Comparison of ENCODE assay signal across 8 mouse cellular contexts in genomic region chr9:20878041-20878709, GRCm38 (mm10). TPM values are rescaled to one million over a fixed set of nuclear protein-coding genes. Genes with fewer than 3 reads are reported as not detected.
DNase-seq lines count a peak whose midpoint lies in the region; ATAC-seq and TF ChIP-seq lines count a peak whose summit lies in the region.

No protein-coding gene starts in this region.

- peak; percentile 100 for DNase-seq in 3134 (ENCODE audit: extremely low read depth, insufficient read length, low spot score)
- DNase-seq in adrenal gland, postnatal 36 days = peak; percentile 100
- DNase-seq in heart, adult 18-20 months = peak; percentile 99 to 100
- peak; percentile 100 for DNase-seq in kidney, adult 2 months
- DNase-seq in spleen, adult 2 months (ENCODE audit: low read depth in 1 of 2, low spot score in 2 of 2) = peak; percentile 97 to 99

- H3K36me3 ChIP-seq in embryonic facial prominence, embryonic 13.5 days = no peaks in the 10 kb centered on the region
- H3K36me3 ChIP-seq in kidney, adult 2 months (ENCODE audit: control insufficient read depth, insufficient read depth, low read length) = no peaks in the 10 kb centered on the region
- no peaks in the 10 kb centered on the region for H3K36me3 ChIP-seq in limb, embryonic 12.5 days
- H3K36me3 ChIP-seq in midbrain, embryonic 15.5 days (replicated peaks) = no peaks in the 10 kb centered on the region
- peaks cover 5% of the 10 kb centered on the region for H3K36me3 ChIP-seq in spleen, adult 2 months (ENCODE audit: control insufficient read depth, insufficient read depth, low read length)

- TF ChIP-seq POLR2A in kidney, adult 2 months (IDR thresholded peaks at IDR 0.05; ENCODE audit: low read depth, low read length) = peak; percentile 62
- TF ChIP-seq POLR2A in spleen, adult 2 months (IDR thresholded peaks at IDR 0.05; ENCODE audit: low read depth, low read length) = peak; percentile 29

- peak; percentile 81 for TF ChIP-seq CTCF in kidney, adult 2 months (conservative IDR thresholded peaks at IDR 0.05; ENCODE audit: insufficient read depth, insufficient read length, low read depth, low read length)
- peak; percentile 68; the same call in 1 of the 2 replicates for TF ChIP-seq CTCF in spleen, adult 2 months (IDR thresholded peaks at IDR 0.05; ENCODE audit: extremely low read depth, insufficient read depth, insufficient read length, insufficient replicate concordance)

- H3K9me3 ChIP-seq in embryonic facial prominence, embryonic 13.5 days = no peaks in the 10 kb centered on the region
- no peaks in the 10 kb centered on the region for H3K9me3 ChIP-seq in limb, embryonic 12.5 days
- no peaks in the 10 kb centered on the region for H3K9me3 ChIP-seq in midbrain, embryonic 15.5 days

- H3K4me1 ChIP-seq in embryonic facial prominence, embryonic 13.5 days = peaks cover 7% of the 10 kb centered on the region
- no peaks in the 10 kb centered on the region for H3K4me1 ChIP-seq in kidney, adult 2 months (ENCODE audit: control insufficient read depth, insufficient read depth, low read length)
- H3K4me1 ChIP-seq in limb, embryonic 12.5 days (replicated peaks) = 0 out of 2 replicates have a peak, but pooled peaks cover 3% of the 10 kb centered on the region
- peaks cover 20% of the 10 kb centered on the region for H3K4me1 ChIP-seq in midbrain, embryonic 15.5 days
- H3K4me1 ChIP-seq in spleen, adult 2 months (ENCODE audit: control insufficient read depth, insufficient read depth, insufficient read length) = 0 out of 2 replicates have a peak, but pooled peaks cover 4% of the 10 kb centered on the region

- H3K4me2 ChIP-seq in embryonic facial prominence, embryonic 13.5 days = peak overlapping the region; percentile 66
- peak overlapping the region; percentile 63 for H3K4me2 ChIP-seq in limb, embryonic 12.5 days
- H3K4me2 ChIP-seq in midbrain, embryonic 15.5 days = peak overlapping the region; percentile 72

- WGBS in embryonic facial prominence, embryonic 13.5 days = under 1% methylated on average over 69 of the region's 69 CpGs
- under 1% methylated on average over 69 of the region's 69 CpGs for whole genome bisulfite sequencing in kidney, adult 2 months
- WGBS in limb, embryonic 12.5 days = under 1% methylated on average over 68 of the region's 69 CpGs
- WGBS in midbrain, embryonic 15.5 days = under 1% methylated on average over 69 of the region's 69 CpGs
- under 1% methylated on average over 69 of the region's 69 CpGs for WGBS in spleen, adult 2 months

- peak overlapping the region; percentile 93 for H3K27ac ChIP-seq in embryonic facial prominence, embryonic 13.5 days
- H3K27ac ChIP-seq in kidney, adult 2 months (ENCODE audit: insufficient read depth, low read depth, low read length) = peak overlapping the region; percentile 87
- peak overlapping the region; percentile 92 for H3K27ac ChIP-seq in limb, embryonic 12.5 days
- H3K27ac ChIP-seq in midbrain, embryonic 15.5 days = peak overlapping the region; percentile 92
- H3K27ac ChIP-seq in spleen, adult 2 months (ENCODE audit: insufficient read depth, low read length) = peak overlapping the region; percentile 91

- peak overlapping the region; percentile 80 for H3K9ac ChIP-seq in embryonic facial prominence, embryonic 13.5 days
- H3K9ac ChIP-seq in limb, embryonic 12.5 days (replicated peaks) = peak overlapping the region; percentile 74
- peak overlapping the region; percentile 62 for H3K9ac ChIP-seq in midbrain, embryonic 15.5 days

- peak; percentile 96 for ATAC-seq in embryonic facial prominence, embryonic 13.5 days (ENCODE audit: insufficient number of reproducible peaks, insufficient read depth, low FRiP score, low TSS enrichment, low read depth)
- ATAC-seq in limb, embryonic 12.5 days (ENCODE audit: insufficient number of reproducible peaks, insufficient read depth, low FRiP score, low TSS enrichment, low read depth) = peak; percentile 94
- peak; percentile 94 for ATAC-seq in midbrain, embryonic 15.5 days (replicated peaks)

- H3K27me3 ChIP-seq in embryonic facial prominence, embryonic 13.5 days = no peaks in the 10 kb centered on the region
- H3K27me3 ChIP-seq in kidney, adult 2 months (replicated peaks; ENCODE audit: control insufficient read depth, insufficient read depth, low read length) = no peaks in the 10 kb centered on the region
- H3K27me3 ChIP-seq in limb, embryonic 12.5 days = peaks cover under 1% of the 10 kb centered on the region; the same call in 1 of the 2 replicates
- H3K27me3 ChIP-seq in midbrain, embryonic 15.5 days (replicated peaks) = no peaks in the 10 kb centered on the region
- H3K27me3 ChIP-seq in spleen, adult 2 months (ENCODE audit: control insufficient read depth, insufficient read depth, low read length) = no peaks in the 10 kb centered on the region

- peak overlapping the region; percentile 49 for H3K4me3 ChIP-seq in embryonic facial prominence, embryonic 13.5 days
- peak overlapping the region; percentile 58 for H3K4me3 ChIP-seq in kidney, adult 2 months (ENCODE audit: insufficient read depth, low read depth, low read length)
- peak overlapping the region; percentile 44 for H3K4me3 ChIP-seq in limb, embryonic 12.5 days (replicated peaks)
- peak overlapping the region; percentile 45 for H3K4me3 ChIP-seq in midbrain, embryonic 15.5 days
- peak overlapping the region; percentile 61 for H3K4me3 ChIP-seq in spleen, adult 2 months (ENCODE audit: extremely low read depth, insufficient read depth, insufficient read length)

RNA-seq across cellular contexts. Expression of gene Angptl6, which starts 1.4 kb away (rescaled TPM):
- 1 to 10 TPM; 3.2 to 3.5 TPM for total RNA-seq in adrenal gland, postnatal 36 days (2021)
- polyA plus RNA-seq in embryonic facial prominence, embryonic 13.5 days (2015; fragmentation: Nextera tagmentation; extraction: Ambion mirVana) = 3.6 and 5.4 TPM in 2 replicates
- 1 to 10 TPM; 4.3 to 4.4 TPM for total RNA-seq in heart, adult 18-20 months (2021)
- polyA plus RNA-seq in kidney, adult 2 months (2012; rRNA removed) = 3.6 and 4.0 TPM in 2 replicates
- polyA plus RNA-seq in limb, embryonic 12.5 days (2016; fragmentation: Nextera tagmentation; extraction: Ambion mirVana) = 2.2 and 2.3 TPM in 2 replicates
- 15.3 and 16.8 TPM in 2 replicates for polyA plus RNA-seq in midbrain, embryonic 15.5 days (2015; fragmentation: Nextera tagmentation; extraction: Ambion mirVana)
- polyA plus RNA-seq in spleen, adult 2 months (2012; rRNA removed) = 2.7 and 3.8 TPM in 2 replicates

RNA-seq across cellular contexts. Expression of gene A230050P20Rik, which starts 9.7 kb away (rescaled TPM):
- total RNA-seq in adrenal gland, postnatal 36 days (2021) = 10 to 100 TPM; 19.1 to 20.4 TPM
- polyA plus RNA-seq in embryonic facial prominence, embryonic 13.5 days (2015; fragmentation: Nextera tagmentation; extraction: Ambion mirVana) = 7.5 and 9.1 TPM in 2 replicates
- 1 to 10 TPM; 3.9 to 4.0 TPM for total RNA-seq in heart, adult 18-20 months (2021)
- 31.7 and 40.3 TPM in 2 replicates for polyA plus RNA-seq in kidney, adult 2 months (2012; rRNA removed)
- 3.1 TPM in 2 replicates for polyA plus RNA-seq in limb, embryonic 12.5 days (2016; fragmentation: Nextera tagmentation; extraction: Ambion mirVana)
- 6.8 and 7.3 TPM in 2 replicates for polyA plus RNA-seq in midbrain, embryonic 15.5 days (2015; fragmentation: Nextera tagmentation; extraction: Ambion mirVana)
- 82.8 and 108 TPM in 2 replicates for polyA plus RNA-seq in spleen, adult 2 months (2012; rRNA removed)

RNA-seq across cellular contexts. Expression of gene Ppan, which starts 9.8 kb away (rescaled TPM):
- 10 to 100 TPM; 26.6 to 45.4 TPM for total RNA-seq in adrenal gland, postnatal 36 days (2021)
- 86.2 and 87.6 TPM in 2 replicates for polyA plus RNA-seq in embryonic facial prominence, embryonic 13.5 days (2015; fragmentation: Nextera tagmentation; extraction: Ambion mirVana)
- 1 to 10 TPM; 5.5 to 7.4 TPM for total RNA-seq in heart, adult 18-20 months (2021)
- polyA plus RNA-seq in kidney, adult 2 months (2012; rRNA removed) = 28.3 and 31.2 TPM in 2 replicates
- 78.9 and 82.1 TPM in 2 replicates for polyA plus RNA-seq in limb, embryonic 12.5 days (2016; fragmentation: Nextera tagmentation; extraction: Ambion mirVana)
- 49.1 and 50.5 TPM in 2 replicates for polyA plus RNA-seq in midbrain, embryonic 15.5 days (2015; fragmentation: Nextera tagmentation; extraction: Ambion mirVana)
- polyA plus RNA-seq in spleen, adult 2 months (2012; rRNA removed) = 116 and 120 TPM in 2 replicates

RNA-seq across cellular contexts. Expression of gene Eif3g, which starts 20.2 kb away (rescaled TPM):
- 100 to 1,000 TPM; 154 to 178 TPM for total RNA-seq in adrenal gland, postnatal 36 days (2021)
- polyA plus RNA-seq in embryonic facial prominence, embryonic 13.5 days (2015; fragmentation: Nextera tagmentation; extraction: Ambion mirVana) = 292 and 343 TPM in 2 replicates
- total RNA-seq in heart, adult 18-20 months (2021) = 100 to 1,000 TPM; 114 to 116 TPM
- 93.1 and 116 TPM in 2 replicates for polyA plus RNA-seq in kidney, adult 2 months (2012; rRNA removed)
- 328 and 335 TPM in 2 replicates for polyA plus RNA-seq in limb, embryonic 12.5 days (2016; fragmentation: Nextera tagmentation; extraction: Ambion mirVana)
- polyA plus RNA-seq in midbrain, embryonic 15.5 days (2015; fragmentation: Nextera tagmentation; extraction: Ambion mirVana) = 245 and 249 TPM in 2 replicates
- 89.3 and 103 TPM in 2 replicates for polyA plus RNA-seq in spleen, adult 2 months (2012; rRNA removed)

RNA-seq across cellular contexts. Expression of gene Rdh8, which starts 59.9 kb away (rescaled TPM):
- not detected for total RNA-seq in adrenal gland, postnatal 36 days (2021)
- polyA plus RNA-seq in embryonic facial prominence, embryonic 13.5 days (2015; fragmentation: Nextera tagmentation; extraction: Ambion mirVana) = not detected in 2 replicates
- total RNA-seq in heart, adult 18-20 months (2021) = not detected
- polyA plus RNA-seq in kidney, adult 2 months (2012; rRNA removed) = not detected in 2 replicates
- polyA plus RNA-seq in limb, embryonic 12.5 days (2016; fragmentation: Nextera tagmentation; extraction: Ambion mirVana) = not detected in 2 replicates
- polyA plus RNA-seq in midbrain, embryonic 15.5 days (2015; fragmentation: Nextera tagmentation; extraction: Ambion mirVana) = not detected in 2 replicates
- polyA plus RNA-seq in spleen, adult 2 months (2012; rRNA removed) = not detected in 2 replicates

Comparison
In these comparisons a context has a peak if more than half of its experiments do, and no peak if none do; other contexts are left out.
1. Peak in every context shown above with its lines: DNase-seq, ATAC-seq, H3K4me3 ChIP-seq and H3K27ac ChIP-seq.